In genomic region chr14:16256209-16256608, GRCm38 (mm10) we compare ENCODE assay signal across 15 mouse cellular contexts. TPM values are rescaled to one million over a fixed set of nuclear protein-coding genes. Genes with fewer than 3 reads are reported as not detected.
DNase-seq lines count a peak whose midpoint lies in the region; ATAC-seq lines count a peak whose summit lies in the region.
"Had no signal": no experiment of that assay in that cellular context is flagged by ENCODE, and none has a peak within 500 bp of the region (broad histone marks: within the 10 kb centered on the region; RNA-seq: fewer than 3 reads in every experiment).

No protein-coding gene starts in this region.

- no peaks in the 10 kb centered on the region for H3K4me1 ChIP-seq in heart, embryonic 10.5 days
- H3K4me1 ChIP-seq in midbrain, embryonic 15.5 days: no peaks in the 10 kb centered on the region
- no peaks in the 10 kb centered on the region for H3K4me1 ChIP-seq in midbrain, embryonic 10.5 days
- H3K4me1 ChIP-seq: heart, embryonic 13.5 days; hindbrain, embryonic 15.5 days; neural tube, embryonic 15.5 days had no signal

- H3K4me2 ChIP-seq in midbrain, embryonic 15.5 days: no peak overlapping the region
- H3K4me2 ChIP-seq: heart, embryonic 13.5 days; hindbrain, embryonic 15.5 days; neural tube, embryonic 15.5 days had no signal

- no peaks in the 10 kb centered on the region for H3K27me3 ChIP-seq in heart, embryonic 10.5 days (ENCODE audit: insufficient read depth, poor library complexity, severe bottlenecking)
- H3K27me3 ChIP-seq in midbrain, embryonic 15.5 days (replicated peaks): no peaks in the 10 kb centered on the region
- H3K27me3 ChIP-seq in midbrain, embryonic 10.5 days (ENCODE audit: low read depth, poor library complexity, severe bottlenecking): no peaks in the 10 kb centered on the region
- H3K27me3 ChIP-seq: CH12.LX; heart, embryonic 13.5 days; hindbrain, embryonic 15.5 days; neural tube, embryonic 15.5 days had no signal

- DNase-seq in heart, adult 18-20 months: peak; percentile 10 to 16
- DNase-seq in heart, embryonic 10.5 days (ENCODE audit: low spot score): no peak
- peak; percentile 49 for DNase-seq in thymus, postnatal 0 days (ENCODE audit: low spot score)
- DNase-seq in thymus, postnatal 36 days: no peak
- DNase-seq in cerebellum, adult 9-10 months: no peak
- no peak for DNase-seq in midbrain, embryonic 10.5 days (ENCODE audit: low spot score)
- DNase-seq: cerebellum, adult 11 months; embryo, embryonic 11 days; right cerebral cortex, postnatal 14 days had no signal

- H3K9ac ChIP-seq in midbrain, embryonic 15.5 days: no peak overlapping the region
- H3K9ac ChIP-seq: heart, embryonic 13.5 days; hindbrain, embryonic 15.5 days; neural tube, embryonic 15.5 days had no signal

- no peak overlapping the region for H3K4me3 ChIP-seq in heart, embryonic 10.5 days
- no peak overlapping the region for H3K4me3 ChIP-seq in midbrain, embryonic 15.5 days
- no peak overlapping the region for H3K4me3 ChIP-seq in midbrain, embryonic 10.5 days
- H3K4me3 ChIP-seq: heart, embryonic 13.5 days; hindbrain, embryonic 15.5 days; neural tube, embryonic 15.5 days had no signal

- H3K36me3 ChIP-seq in heart, embryonic 10.5 days: peaks cover 23% of the 10 kb centered on the region
- H3K36me3 ChIP-seq in midbrain, embryonic 15.5 days (replicated peaks): 0 out of 2 replicates have a peak, but pooled peaks cover 10% of the 10 kb centered on the region
- H3K36me3 ChIP-seq in midbrain, embryonic 10.5 days: 0 out of 2 replicates have a peak, but pooled peaks cover 9% of the 10 kb centered on the region

- no peaks in the 10 kb centered on the region for H3K9me3 ChIP-seq in heart, embryonic 10.5 days
- no peaks in the 10 kb centered on the region for H3K9me3 ChIP-seq in midbrain, embryonic 15.5 days
- H3K9me3 ChIP-seq in midbrain, embryonic 10.5 days (replicated peaks): no peaks in the 10 kb centered on the region
- H3K9me3 ChIP-seq: heart, embryonic 13.5 days; hindbrain, embryonic 15.5 days; neural tube, embryonic 15.5 days had no signal

- WGBS in heart, embryonic 10.5 days: 76% methylated on average over 2 of the region's 2 CpGs
- WGBS in midbrain, embryonic 15.5 days: 87% methylated on average over 2 of the region's 2 CpGs
- 80% methylated on average over 2 of the region's 2 CpGs for WGBS in midbrain, embryonic 10.5 days

- no peak overlapping the region for H3K27ac ChIP-seq in heart, embryonic 10.5 days
- no peak overlapping the region for H3K27ac ChIP-seq in midbrain, embryonic 15.5 days
- no peak overlapping the region for H3K27ac ChIP-seq in midbrain, embryonic 10.5 days (replicated peaks)
- H3K27ac ChIP-seq: heart, embryonic 13.5 days; hindbrain, embryonic 15.5 days; neural tube, embryonic 15.5 days had no signal

- ATAC-seq in inflammation-experienced regulatory T-cells, adult 6 months: peak; percentile 89
- ATAC-seq in midbrain, embryonic 15.5 days (replicated peaks): no peak

RNA-seq across cellular contexts. Expression of gene Oxsm, which starts 6.6 kb away (rescaled TPM):
- total RNA-seq in heart, adult 18-20 months (2021): 10 to 100 TPM; 21.5 to 24.8 TPM
- polyA plus RNA-seq in heart, embryonic 10.5 days (2016; fragmentation: Nextera tagmentation; extraction: Ambion mirVana): 1.4 and 3.0 TPM in 2 replicates
- 2.2 and 3.0 TPM in 2 replicates for polyA plus RNA-seq in thymus, postnatal 0 days (2015; fragmentation: Nextera tagmentation; extraction: Ambion mirVana)
- polyA plus RNA-seq in inflammation-experienced regulatory T-cells, adult 6 months (2017; shearing (Covaris generic)): 1 to 10 TPM; 4.4 to 6.8 (median 5.6) TPM
- 1.9 and 2.1 TPM in 2 replicates for polyA plus RNA-seq in midbrain, embryonic 15.5 days (2015; fragmentation: Nextera tagmentation; extraction: Ambion mirVana)
- polyA plus RNA-seq in midbrain, embryonic 10.5 days (2016; fragmentation: Nextera tagmentation; extraction: Ambion mirVana): 1.7 and 1.9 TPM in 2 replicates

RNA-seq across cellular contexts. Expression of gene Ngly1, which starts 7.1 kb away (rescaled TPM):
- total RNA-seq in heart, adult 18-20 months (2021): 10 to 100 TPM; 30.8 to 34.5 TPM
- polyA plus RNA-seq in heart, embryonic 10.5 days (2016; fragmentation: Nextera tagmentation; extraction: Ambion mirVana): 18.0 and 21.9 TPM in 2 replicates
- 63.6 and 67.6 TPM in 2 replicates for polyA plus RNA-seq in thymus, postnatal 0 days (2015; fragmentation: Nextera tagmentation; extraction: Ambion mirVana)
- 100 to 1,000 TPM in 1 of 3 experiments, 10 to 100 TPM in 2; 78.7 to 102 (median 93.2) TPM for polyA plus RNA-seq in inflammation-experienced regulatory T-cells, adult 6 months (2017; shearing (Covaris generic))
- polyA plus RNA-seq in midbrain, embryonic 15.5 days (2015; fragmentation: Nextera tagmentation; extraction: Ambion mirVana): 25.4 and 26.0 TPM in 2 replicates
- 14.3 and 18.5 TPM in 2 replicates for polyA plus RNA-seq in midbrain, embryonic 10.5 days (2016; fragmentation: Nextera tagmentation; extraction: Ambion mirVana)

Comparison
In these comparisons a context has a peak if more than half of its experiments do, and no peak if none do; other contexts are left out.
1. DNase-seq: peak in heart, adult 18-20 months (2 of 2) and thymus, postnatal 0 days (single experiment); none in heart, embryonic 10.5 days (single experiment), thymus, postnatal 36 days (0 of 2), cerebellum, adult 9-10 months (single experiment) and midbrain, embryonic 10.5 days (single experiment).